Mouse (Mus musculus): ENCODE measurements around the gene Frmpd4.

DNA sequence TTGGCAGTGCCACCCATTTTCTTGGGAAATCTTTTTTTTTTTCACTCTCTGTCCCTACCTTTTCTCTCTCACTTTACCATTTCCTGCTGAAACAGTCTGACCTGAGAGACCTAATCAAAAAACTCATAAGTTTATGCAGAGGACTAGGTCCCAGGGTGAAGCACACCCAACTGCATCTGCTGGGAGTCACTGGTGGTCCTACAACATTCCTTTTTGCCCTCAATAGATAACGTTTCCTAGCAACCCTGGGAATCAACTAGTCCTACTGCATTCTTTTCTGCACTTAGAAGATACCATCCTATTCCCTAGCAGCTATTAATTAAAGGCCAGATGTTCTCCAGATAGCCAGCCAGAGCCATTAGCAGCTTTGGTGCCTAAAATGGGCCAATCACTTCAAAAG is 71.8 kb downstream of the Frmpd4 start:
- TF ChIP-seq GATA1 (IDR thresholded peaks at IDR 0.05; ENCODE audit: low read length) (no peak), TAL1 (IDR thresholded peaks at IDR 0.05; ENCODE audit: low read length) (no peak)

Data from erythroblast, embryonic 14.5 days (primary cell).